Mouse (Mus musculus): ENCODE measurements around the gene Gm8127.
"Not testable (repeated sequence)": the region's sequence is repeated elsewhere in the genome, so short reads cannot be mapped to it uniquely, and the experiment has no call there.

Gm8127 gene

DNA sequence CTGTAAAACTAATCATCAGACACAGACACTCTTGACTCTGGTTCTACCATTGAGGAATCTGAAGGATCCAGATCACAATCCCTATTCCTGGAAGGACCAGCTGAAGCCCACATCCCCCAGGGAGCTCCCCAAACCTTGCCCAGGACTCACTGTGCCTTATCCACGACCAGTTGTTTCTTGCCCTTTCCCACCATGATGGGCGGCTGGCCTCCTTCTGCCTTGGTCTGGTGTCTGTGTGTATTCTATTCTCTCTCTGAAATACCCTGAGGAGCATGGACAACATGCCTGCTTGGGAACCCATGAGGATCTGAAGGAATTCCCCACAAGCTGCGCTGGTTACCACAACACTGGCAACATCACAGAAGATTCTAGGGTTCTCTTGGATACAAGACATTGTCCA, at the start of gene Gm8127:
Gene Gm8127 (minus strand): TSS at position 330 of the 400 bp plus-strand sequence.
- not testable (repeated sequence) for DNase-seq

- not testable (repeated sequence) for DNase-seq
Observed at GRCm38 (mm10) chr14:43337646-43338045, 44.0 kb upstream of the Gm8127 start.

DNA sequence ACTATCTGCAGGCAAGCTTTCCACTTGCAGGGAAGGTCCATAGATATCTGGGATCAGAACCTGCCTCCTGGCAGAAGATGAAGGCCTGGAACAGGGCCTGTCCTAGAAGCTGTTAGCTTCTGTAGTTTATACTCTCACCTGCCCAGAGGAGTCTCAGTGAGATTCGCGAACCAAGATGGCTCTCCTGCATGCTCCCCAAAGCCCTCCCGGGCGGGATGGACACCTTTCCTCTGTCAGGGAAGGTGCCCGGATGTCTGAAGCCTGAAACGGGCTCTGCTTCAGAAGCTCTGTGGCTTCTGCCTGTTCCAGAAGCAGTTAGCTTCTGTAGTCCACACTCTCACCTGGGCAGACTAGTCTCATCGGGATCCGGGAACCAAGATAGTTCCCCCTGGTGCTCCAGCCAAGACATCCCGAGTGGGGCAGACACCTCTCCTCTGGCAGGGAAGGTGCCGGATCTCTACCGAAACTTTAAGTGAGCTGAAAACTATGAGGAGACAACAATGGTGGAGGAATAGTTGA, 37.8 kb upstream of the Gm8127 start:
- DNase-seq: not testable (repeated sequence)

- DNase-seq: not testable (repeated sequence)
Observed at GRCm38 (mm10) chr14:43328603-43329002, 35.0 kb upstream of the Gm8127 start.

DNA sequence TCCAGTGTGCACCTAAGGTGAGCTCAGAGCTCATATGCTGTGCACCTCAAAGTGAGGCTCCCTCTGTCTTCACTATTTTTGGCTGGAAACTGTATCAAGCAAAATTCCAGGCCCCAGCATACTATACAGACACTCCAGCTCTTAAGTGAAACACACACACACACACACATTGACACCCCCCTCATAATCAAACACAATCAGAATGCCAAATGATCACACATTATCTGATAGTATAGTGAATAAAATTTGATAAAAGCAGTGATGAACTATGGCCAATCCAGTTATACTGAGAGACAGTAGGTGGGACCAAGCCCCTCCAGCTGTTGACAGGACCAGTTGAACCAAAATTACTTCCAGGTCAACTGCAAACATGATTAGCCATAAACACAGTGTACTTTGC, 25.9 kb upstream of the Gm8127 start:
- not testable (repeated sequence) for DNase-seq

DNA sequence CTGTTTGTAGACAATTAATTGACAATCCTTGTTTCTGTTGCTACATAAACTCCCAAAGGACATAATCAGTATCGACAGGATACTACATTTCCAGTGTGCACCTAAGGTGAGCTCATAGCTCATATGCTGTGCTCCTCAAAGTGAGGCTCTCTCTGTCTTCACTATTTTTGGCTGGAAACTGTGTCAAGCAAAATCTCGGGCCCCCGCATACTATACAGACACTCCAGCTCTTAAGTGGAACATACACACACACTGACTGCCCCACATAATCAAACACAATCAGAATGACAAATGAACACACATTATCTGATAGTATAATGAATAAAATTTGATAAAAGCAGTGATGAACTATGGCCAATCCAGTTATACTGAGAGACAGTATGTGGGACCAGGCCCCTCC, 15.0 kb downstream of the Gm8127 start:
- DNase-seq: peak; percentile 48

DNA sequence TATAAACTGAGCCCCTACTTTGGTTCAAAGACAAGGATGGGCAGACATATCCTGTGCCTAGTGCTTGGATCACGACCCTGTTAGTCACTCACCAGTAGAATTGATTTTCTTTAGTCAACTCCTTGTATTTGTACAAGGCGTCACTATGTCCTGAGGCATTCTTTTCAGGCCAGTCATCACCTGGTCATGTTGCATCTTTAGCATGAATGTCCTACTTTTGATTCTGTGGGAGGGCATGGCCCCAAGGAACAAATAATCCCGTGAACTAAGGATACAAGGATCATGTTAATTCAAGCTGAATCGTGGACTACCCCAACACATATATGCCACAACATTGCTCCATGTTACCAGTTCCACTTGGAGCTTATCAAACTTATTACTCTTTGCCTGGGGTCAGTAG, 15.5 kb downstream of the Gm8127 start:
- DNase-seq: not testable (repeated sequence)

GRCm38 (mm10) chr14:43277468-43277867, 16.2 kb downstream of the Gm8127 start:
- not testable (repeated sequence) for DNase-seq

- DNase-seq: not testable (repeated sequence)
Observed at GRCm38 (mm10) chr14:43275752-43276151, 17.9 kb downstream of the Gm8127 start.

GRCm38 (mm10) chr14:43274986-43275511, 18.6 kb downstream of the Gm8127 start, which contains the start of gene Gm9732:
TSS of gene Gm9732 (plus strand) at chr14:43275036.
- not testable (repeated sequence) for DNase-seq

- not testable (repeated sequence) for DNase-seq
Observed at GRCm38 (mm10) chr14:43273161-43273560, 20.5 kb downstream of the Gm8127 start.

DNA sequence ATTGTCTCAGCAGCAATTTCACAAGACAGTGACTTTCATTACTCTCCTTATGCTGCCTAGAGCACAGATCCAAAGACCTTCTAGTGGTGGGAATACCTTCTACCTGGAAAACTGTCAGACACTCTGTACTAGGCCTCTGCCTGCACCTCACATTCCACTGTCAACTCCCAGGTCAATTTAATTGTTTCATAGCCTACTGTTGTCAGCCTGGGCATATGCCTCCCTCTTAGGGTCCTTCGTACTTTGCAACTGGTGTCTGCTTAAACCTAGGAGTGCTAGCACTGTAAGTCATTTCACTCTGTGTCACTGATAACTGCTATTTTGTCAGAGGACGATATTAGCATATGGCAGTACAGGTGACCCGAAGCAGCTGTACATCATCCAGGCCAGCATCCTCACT, 24.4 kb downstream of the Gm8127 start:
- not testable (repeated sequence) for DNase-seq

DNA sequence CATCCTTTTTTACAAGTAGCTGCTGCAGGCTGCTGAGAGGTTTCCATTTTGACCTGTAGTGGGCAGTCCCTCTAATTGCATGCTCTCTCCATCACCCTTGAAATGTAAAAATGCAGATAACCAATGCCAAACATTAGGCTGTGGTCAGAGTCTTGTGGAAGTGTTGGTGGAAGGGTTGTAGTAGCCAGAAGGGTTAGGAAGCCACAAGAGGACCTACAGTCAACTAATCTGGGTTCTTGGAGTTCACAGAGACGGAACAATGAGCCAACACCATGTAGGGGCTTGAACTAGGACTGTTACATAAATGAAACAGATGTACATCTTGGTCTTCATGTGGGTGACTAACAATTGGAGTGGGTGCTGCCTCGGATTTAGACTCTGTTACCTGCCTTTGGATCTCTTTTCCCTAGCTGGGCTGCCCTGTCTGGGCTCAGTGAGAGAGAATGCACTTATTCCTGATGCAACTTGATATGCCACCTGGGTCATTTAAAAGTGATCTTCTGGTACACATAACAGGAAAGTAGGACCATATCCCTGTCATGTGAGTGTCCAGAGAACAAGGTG, 25.0 kb downstream of the Gm8127 start:
- not testable (repeated sequence) for DNase-seq

GRCm38 (mm10) chr14:43263421-43263820, 30.2 kb downstream of the Gm8127 start:
- DNase-seq: not testable (repeated sequence)

- not testable (repeated sequence) for DNase-seq
Observed at GRCm38 (mm10) chr14:43258349-43258748, 35.3 kb downstream of the Gm8127 start, which contains the start of gene Gm8126. TSS of gene Gm8126 (plus strand) at chr14:43258649.

DNA sequence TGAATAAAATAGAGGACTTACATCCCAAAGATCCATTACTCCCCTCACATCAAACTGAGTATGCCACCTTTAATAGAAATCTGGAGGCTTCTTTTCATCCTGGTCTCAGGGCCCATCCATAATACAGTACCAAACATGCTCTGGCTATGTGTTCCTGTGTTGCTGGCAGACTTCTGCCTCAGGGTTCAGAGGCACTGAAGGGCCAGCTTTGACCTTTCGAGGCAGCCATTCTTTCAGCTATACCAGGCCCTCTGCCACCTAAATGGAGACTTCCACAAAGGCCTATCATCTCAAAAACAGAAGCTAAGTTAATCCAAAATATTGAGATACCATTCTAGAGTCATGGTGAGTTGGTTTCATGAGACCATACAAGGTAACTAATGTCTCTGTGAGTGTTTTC, 37.1 kb downstream of the Gm8127 start:
- DNase-seq: not testable (repeated sequence)

DNA sequence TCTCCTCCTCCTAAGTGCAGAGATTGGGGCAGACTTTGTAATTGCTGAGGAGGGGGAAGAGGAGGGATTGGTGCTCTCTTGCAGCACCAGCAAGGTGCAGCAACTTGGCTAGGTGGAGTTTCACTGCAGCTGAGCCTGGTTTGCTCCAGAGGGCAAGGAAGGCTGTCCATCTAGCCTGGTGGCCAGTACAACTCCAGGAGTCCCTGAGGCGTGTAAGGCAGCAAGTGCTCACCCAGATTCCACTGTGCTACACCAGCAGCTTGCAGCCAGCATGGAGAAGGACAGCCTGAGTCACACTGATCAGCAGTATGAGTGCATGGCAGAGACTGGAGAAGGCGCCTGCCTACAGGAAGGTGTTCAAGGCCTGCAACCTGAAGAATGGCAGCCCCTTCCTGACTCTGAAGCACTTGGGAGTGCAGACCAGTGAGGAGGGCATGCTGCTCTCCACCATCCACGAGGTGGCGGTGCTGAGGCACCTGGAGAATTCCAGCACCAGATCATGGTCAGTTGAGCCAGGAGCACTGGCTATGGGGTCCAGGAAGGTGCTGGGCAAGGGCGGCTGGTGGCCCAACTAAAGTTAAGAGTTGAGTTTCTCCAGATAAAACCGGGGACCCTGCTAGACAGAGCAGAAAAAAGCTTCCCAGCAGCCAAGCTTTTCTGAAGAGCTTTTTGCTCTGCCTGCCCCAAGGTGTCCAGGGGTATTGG, 42.9 kb downstream of the Gm8127 start:
- not testable (repeated sequence) for DNase-seq

- not testable (repeated sequence) for DNase-seq
Observed at GRCm38 (mm10) chr14:43249611-43250170, 43.9 kb downstream of the Gm8127 start.

All from right cerebral cortex, postnatal 14 days (tissue).